Comparison of ENCODE assay signal across 1 mouse cellular context in genomic region chr4:116053399-116053961, GRCm38 (mm10).
A peak's percentile ranks its signal among the peaks of the same experiment; 100 is the strongest.
TF ChIP-seq lines count a peak whose summit lies in the region.

Nsun4 (minus strand) TSS chr4:116053876.

TF ChIP-seq in MEL, 35 proteins besides CTCF, POLR2A, EP300 and RAD21 (continued from another document):
- TF ChIP-seq UBTF (IDR thresholded peaks at IDR 0.05; ENCODE audit: borderline replicate concordance, insufficient read depth, low read depth, low read length): no peak
- peak; percentile 81 for TF ChIP-seq HCFC1 (IDR thresholded peaks at IDR 0.05; ENCODE audit: low read depth, low read length)
- peak; percentile 96 for TF ChIP-seq TBP (IDR thresholded peaks at IDR 0.05; ENCODE audit: low read depth, low read length)
- peak; percentile 91 for TF ChIP-seq SIN3A (IDR thresholded peaks at IDR 0.05; ENCODE audit: low read length)
- 0 out of 2 replicates have a peak, but pooled peaks have one; percentile 27 for TF ChIP-seq USF1 (IDR thresholded peaks at IDR 0.05; ENCODE audit: low read depth, low read length)
